Mouse (Mus musculus) adrenal gland, postnatal 25 days (tissue): ENCODE measurements around the gene Bcl11b. TPM values are rescaled to one million over a fixed set of nuclear protein-coding genes. Genes with fewer than 3 reads are reported as not detected.

ENCODE experiments used
- DNase-seq: peaks from one replicate; pipeline ENCODE4 v3.0.0; 2021; ENCODE audit warnings: mixed read lengths
- total RNA-seq: library from RNA; stranded (reverse); gene quantifications from 2 replicates; pipeline ENCODE4 v1.2.3, GENCODE M21; 2021

The Bcl11b gene
- total RNA-seq, 1 experiment from 2014 or later = 0.18 TPM

- DNase-seq = peak; percentile 89
Observed at GRCm38 (mm10) chr12:107998746-107999145, 4.7 kb downstream of the Bcl11b start.

GRCm38 (mm10) chr12:107997901-107998300 lies 5.5 kb downstream of the Bcl11b start:
- no peak for DNase-seq

GRCm38 (mm10) chr12:107997241-107997640 lies 6.2 kb downstream of the Bcl11b start:
- no peak for DNase-seq

- no peak for DNase-seq
Observed at GRCm38 (mm10) chr12:107996773-107997172, 6.6 kb downstream of the Bcl11b start.

GRCm38 (mm10) chr12:107996216-107996615 lies 7.2 kb downstream of the Bcl11b start:
- no peak for DNase-seq

- no peak for DNase-seq
Observed at GRCm38 (mm10) chr12:107994421-107994820, 9.0 kb downstream of the Bcl11b start.

- DNase-seq = no peak
Observed at GRCm38 (mm10) chr12:107993029-107993428, 10.4 kb downstream of the Bcl11b start.

GRCm38 (mm10) chr12:107991191-107991590 lies 12.2 kb downstream of the Bcl11b start:
- DNase-seq = no peak

GRCm38 (mm10) chr12:107983211-107983610 lies 20.2 kb downstream of the Bcl11b start:
- DNase-seq = no peak

GRCm38 (mm10) chr12:107982306-107982705 lies 21.1 kb downstream of the Bcl11b start:
- no peak for DNase-seq

- DNase-seq = no peak
Observed at GRCm38 (mm10) chr12:107981231-107981630, 22.2 kb downstream of the Bcl11b start.

- DNase-seq = peak; percentile 42
Observed at GRCm38 (mm10) chr12:107980261-107980961, 23.0 kb downstream of the Bcl11b start.

- DNase-seq = peak; percentile 75
Observed at GRCm38 (mm10) chr12:107979710-107980260, 23.6 kb downstream of the Bcl11b start.

- no peak for DNase-seq
Observed at GRCm38 (mm10) chr12:107978736-107979255, 24.6 kb downstream of the Bcl11b start.

GRCm38 (mm10) chr12:107978063-107978462 lies 25.3 kb downstream of the Bcl11b start:
- DNase-seq = no peak

- DNase-seq = no peak
Observed at GRCm38 (mm10) chr12:107977534-107977933, 25.9 kb downstream of the Bcl11b start.

GRCm38 (mm10) chr12:107977086-107977485 lies 26.3 kb downstream of the Bcl11b start:
- no peak for DNase-seq

GRCm38 (mm10) chr12:107976571-107977001 lies 26.8 kb downstream of the Bcl11b start:
- DNase-seq = no peak

GRCm38 (mm10) chr12:107975897-107976570 lies 27.4 kb downstream of the Bcl11b start:
- no peak for DNase-seq

GRCm38 (mm10) chr12:107975479-107975896 lies 27.9 kb downstream of the Bcl11b start:
- no peak for DNase-seq

- no peak for DNase-seq
Observed at GRCm38 (mm10) chr12:107974504-107974903, 28.9 kb downstream of the Bcl11b start.

GRCm38 (mm10) chr12:107973556-107974140 lies 29.8 kb downstream of the Bcl11b start:
- DNase-seq = no peak
